Mouse (Mus musculus): Measurements from ENCODE around the gene Txnip.

- no peak for TF ChIP-seq CTCF (IDR thresholded peaks at IDR 0.05)
- TF ChIP-seq EP300 (IDR thresholded peaks at IDR 0.05; ENCODE audit: insufficient read depth, low read depth, low read length): no peak
Measured at GRCm38 (mm10) chr3:96542554-96542953, 15.2 kb upstream of the Txnip start.
